Mouse (Mus musculus) mouse embryonic stem cell (cell line): ENCODE data around the gene Ift81.

Experiments used
- in situ Hi-C, 2 experiments: fragments of 300-500 bp; cut with MboI; formaldehyde crosslinking; loops; 1 replicate in 1 of 2; 3 replicates in 1 of 2; pipeline ENCODE4 v1.14.3; 2019 to 2020; ENCODE audit warnings: low sequenced_read_pairs in 2 of 2, low pct_unique_long_range_greater_than_20kb in 1 of 2, mixed read lengths in 1 of 2; ENCODE audit not compliant: unreplicated experiment in 1 of 2

Ift81 gene

DNA sequence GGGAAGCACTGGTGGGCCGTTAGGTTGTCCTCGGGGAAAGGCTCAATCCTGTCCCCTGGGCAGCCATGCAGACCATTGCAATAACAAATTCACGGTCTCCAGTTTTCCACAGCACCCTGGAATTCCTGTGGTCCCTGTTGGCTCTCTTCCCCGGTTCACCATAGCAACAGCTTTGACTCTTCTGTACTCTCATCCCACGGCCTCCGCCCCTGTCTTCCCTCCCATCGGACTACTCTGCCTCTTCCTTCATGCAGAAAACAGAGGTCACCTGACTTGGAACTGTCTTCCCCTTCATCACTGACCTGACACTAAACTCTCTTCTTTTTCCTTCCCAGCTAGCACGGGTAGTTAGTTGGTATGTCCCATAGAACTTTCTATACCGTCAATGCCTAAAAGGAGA lies 22.0 kb upstream of the Ift81 start:
- in situ Hi-C loops = no loop called here

DNA sequence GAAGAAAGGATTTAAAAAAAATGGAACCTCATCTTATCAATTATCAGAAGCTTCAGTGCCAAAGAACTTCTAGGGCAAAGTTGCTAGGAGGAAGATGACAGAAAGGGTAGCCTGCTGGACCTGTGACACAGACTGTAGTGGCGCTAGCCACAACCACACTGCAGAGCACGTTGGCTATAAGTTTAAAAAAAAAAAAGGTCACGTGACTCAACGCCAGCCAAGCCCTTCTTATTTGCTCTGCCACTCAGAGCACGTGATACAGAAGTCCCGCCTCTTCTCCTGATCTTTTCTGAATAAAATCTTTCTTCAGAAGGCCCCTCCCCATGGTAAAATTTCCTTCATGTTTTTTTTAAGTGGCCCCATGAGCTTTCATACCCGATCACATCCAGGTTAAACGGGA lies 20.9 kb upstream of the Ift81 start:
- in situ Hi-C loops = no loop called here

DNA sequence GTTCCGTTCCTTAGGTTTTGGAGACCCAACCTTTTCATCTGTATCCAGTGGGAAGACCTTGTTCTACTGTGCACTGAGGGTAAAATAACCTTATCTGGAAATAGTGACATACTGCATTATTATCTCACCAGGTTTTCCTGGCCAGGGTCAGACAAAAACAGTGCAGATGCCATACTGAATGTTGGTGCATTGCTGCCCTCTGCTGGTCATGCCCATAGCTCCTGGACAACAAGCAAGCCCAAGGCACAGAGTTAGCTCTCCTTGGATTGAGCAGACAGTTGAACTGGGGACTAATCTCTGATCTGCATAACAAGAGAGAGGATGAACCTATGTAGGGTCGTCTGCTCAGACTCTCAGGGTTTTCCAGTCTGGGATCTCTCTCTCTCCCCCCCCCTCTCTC lies 12.9 kb upstream of the Ift81 start:
- in situ Hi-C loops = loop anchor here (10.0 kb wide), 2 partner anchors 202 to 222 kb away; partner anchors contain the start of gene Anapc7 (in 1 of the 2)

DNA sequence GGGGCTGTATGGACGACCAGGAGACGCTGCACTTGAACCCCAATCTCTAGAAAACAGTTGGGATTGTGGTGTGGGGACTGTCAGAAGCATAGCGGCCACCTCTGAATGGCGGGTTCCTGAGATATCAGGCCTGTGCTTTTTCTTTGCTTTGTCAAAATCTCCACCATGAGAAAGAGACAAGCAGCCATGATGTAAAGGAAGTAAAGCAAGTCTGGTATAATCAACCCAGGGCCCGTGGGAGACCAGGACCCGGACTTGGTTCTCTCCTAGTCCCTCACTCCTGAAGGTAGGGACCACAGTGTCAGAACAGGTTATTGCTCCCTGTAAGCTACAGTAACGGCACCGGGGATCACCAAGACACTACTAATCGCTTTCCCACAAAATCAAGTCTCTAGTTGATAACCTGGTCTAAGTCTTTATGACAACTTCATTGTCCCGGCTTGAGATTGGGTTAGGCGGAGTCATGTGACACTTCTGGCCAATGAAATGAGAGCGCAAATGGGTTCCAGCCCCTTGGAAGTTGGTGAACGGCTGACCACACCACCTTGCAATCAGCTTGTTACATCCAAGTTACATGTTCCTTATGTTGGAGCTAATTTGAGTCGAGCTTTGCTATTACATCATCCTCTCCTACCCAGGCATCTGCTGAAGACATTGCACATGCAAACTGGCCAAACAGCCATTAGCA lies 11.4 kb upstream of the Ift81 start:
- in situ Hi-C loops = loop anchor here (10.0 kb wide), 2 partner anchors 201 to 221 kb away; partner anchors contain the start of gene Anapc7 (in 1 of the 2)

DNA sequence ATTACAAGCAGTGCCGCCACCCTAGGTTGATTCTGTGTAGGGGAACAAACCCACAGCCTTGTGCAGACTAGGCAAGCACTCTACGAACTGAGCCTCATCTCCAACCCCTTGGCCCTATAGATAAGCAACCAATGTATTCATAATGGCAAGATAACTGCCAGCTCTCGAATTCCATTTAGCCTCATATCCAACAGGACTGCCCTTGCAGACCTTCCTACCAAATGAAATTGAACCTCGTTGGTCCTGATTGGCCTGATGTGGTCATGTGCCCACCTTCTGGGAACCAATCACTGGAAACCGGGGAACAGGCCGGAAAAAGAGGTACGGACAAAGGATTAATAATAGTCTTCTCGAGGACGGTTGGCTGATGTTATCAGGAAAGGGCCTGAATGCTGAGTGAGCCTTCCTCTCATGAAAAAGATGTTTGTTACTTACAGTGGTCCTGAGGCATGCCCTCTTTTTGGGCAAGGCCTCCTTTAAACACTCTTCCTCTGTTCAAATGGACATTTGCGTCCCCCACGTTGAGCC lies 10.7 kb upstream of the Ift81 start:
- in situ Hi-C loops = loop anchor here (10.0 kb wide), 2 partner anchors 200 to 220 kb away; partner anchors contain the start of gene Anapc7 (in 1 of the 2)

DNA sequence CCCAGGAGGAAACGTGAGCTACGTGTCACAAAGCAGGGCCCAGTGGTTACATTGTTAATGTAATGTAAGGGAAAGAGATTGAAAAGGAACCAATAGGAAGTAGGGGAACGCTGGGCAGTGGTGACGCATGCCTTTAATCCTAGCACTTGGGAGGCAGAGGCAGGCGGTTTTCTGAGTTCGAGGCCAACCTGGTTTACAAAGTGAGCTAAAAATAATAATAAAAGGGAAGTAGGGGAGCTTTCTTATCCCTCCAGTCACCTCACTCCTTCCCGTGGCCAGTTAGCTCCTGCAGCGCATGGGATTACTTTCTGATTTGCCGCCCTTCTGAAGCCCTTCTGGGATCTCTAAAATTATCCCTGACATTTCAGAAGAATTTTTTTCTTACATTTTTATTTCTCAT lies 9.5 kb upstream of the Ift81 start:
- in situ Hi-C loops = loop anchor here (10.0 kb wide), 2 partner anchors 199 to 219 kb away; partner anchors contain the start of gene Anapc7 (in 1 of the 2)

DNA sequence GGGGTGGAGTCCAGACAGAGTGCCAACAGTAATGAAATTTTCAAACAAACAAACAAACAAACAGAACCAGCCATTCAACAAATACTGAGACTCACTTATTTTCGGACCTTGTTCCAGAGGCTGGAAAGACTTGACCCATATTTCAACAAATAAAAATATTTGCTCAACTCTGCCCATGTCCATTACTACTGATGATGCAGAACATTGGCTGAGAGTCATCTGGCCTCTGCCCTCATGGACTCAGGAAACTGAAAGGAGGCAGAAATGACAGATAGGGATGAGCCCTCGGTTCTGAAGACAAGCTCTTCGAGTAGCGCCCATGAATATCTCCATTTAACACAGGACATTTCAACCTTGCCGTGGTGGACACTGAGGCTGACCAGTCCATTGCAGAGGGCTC lies 8.2 kb upstream of the Ift81 start:
- in situ Hi-C loops = loop anchor here (10.0 kb wide), 2 partner anchors 198 to 218 kb away; partner anchors contain the start of gene Anapc7 (in 1 of the 2)

DNA sequence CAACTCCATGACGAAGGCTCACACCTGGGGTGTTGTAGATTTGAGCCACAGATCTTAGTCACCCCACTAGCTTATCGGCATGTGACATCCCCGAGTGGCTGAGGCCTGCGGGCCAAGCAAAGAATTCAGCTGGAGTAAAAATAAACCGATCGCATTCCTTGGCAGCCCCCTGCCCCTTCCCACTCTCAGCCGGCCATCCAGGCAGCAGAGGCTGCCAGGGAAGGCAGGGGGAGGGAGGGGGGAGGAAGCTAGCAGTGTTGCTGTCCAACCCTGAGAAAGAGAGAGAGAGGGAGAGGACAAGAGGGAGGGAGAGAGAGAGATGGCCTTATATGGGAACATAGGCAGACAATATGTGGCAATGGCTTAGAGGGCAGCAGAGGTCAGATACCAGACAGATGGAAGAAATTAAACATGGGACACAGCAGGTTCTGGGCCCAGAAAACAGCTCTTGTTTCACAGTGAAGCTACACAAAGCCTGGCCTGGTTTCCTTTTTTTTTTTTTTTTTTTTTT lies 7.1 kb upstream of the Ift81 start:
- in situ Hi-C loops = loop anchor here (10.0 kb wide), 2 partner anchors 197 to 217 kb away; partner anchors contain the start of gene Anapc7 (in 1 of the 2)

DNA sequence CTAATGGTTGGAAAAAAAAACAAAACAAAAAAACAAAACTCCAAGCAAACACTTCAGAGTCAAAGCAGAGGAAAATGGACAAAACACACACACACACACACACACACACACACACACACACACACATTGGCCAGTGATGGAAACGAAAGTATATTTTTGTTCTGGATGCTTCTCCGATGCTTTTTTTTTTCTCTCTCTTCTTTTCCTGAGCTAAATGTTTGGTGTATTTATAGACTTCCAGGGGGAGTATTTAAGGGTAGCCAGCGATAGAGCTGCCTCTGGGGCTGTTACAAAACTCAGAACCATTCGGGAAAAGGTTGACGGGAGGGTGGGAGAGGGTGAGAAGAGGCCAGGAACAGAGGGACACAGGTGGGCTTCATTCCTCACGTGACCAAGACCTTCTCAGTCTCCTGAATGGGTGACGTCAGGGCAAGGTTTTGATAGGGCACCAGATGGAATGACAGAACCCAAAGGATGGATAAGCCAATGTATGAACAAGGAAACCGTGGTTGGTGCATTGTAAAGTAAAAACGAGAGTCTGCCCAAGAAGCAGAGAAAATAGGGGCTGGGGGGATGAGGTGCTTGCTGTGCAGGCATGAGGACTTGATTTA lies 5.5 kb upstream of the Ift81 start:
- in situ Hi-C loops = loop anchor here (10.0 kb wide), 2 partner anchors 195 to 215 kb away; partner anchors contain the start of gene Anapc7 (in 1 of the 2)

DNA sequence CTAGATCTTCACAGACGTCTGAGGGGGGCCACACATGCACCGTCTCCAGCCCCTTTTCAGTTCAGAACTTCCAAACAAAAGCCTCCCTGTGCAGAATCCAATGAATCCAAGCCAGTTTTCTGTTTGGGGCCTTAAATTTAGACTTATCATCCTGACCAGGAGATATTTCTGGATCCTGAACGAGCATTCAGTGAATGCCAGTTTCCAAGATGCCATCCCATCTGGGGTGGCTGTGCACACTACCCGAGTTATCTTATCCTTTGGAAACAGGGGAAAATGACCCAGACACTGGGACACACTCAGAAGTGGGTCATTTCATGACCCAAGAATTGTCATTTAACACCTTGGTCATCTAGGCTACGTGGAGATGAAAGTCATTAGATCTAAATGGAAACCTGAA lies 3.4 kb upstream of the Ift81 start:
- in situ Hi-C loops = no loop called here

DNA sequence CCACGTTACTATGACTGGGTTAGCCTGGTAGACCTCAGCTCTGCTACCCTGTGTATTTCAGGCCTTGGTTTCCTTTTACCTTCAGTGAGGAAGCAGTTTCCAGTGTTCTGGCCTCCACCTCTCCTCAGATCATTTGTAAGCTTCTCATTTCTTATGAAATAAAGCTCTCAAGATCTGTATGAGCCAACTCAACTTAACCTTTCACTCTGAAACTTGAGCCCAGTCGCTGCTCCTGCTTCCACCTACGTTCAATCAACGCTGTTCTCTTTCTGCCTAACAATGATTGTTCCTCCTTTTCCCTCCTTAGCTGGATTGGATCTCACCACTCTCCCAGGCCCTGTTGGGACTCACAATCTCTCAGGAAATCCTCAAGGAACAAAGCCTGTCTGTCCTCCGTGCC lies 2.7 kb downstream of the Ift81 start:
- in situ Hi-C loops = no loop called here

DNA sequence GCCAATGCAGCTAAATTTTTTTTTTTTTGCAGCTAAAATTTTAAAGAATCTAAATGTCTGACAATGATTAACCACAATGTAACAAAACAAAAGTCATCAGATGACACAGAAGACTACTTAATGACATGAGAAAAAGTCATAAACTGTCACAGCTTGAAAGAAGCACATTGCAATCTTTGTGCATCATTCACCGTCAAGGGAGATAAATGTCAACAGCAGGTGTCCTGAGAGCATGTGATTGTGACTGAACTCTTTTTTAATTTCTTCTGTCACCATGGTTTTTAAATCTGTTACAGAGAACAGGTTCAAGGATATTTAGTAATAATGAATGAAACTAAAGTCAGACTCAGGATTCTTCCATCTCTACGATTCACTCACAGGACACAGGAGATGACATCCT lies 9.4 kb downstream of the Ift81 start:
- in situ Hi-C loops = no loop called here

DNA sequence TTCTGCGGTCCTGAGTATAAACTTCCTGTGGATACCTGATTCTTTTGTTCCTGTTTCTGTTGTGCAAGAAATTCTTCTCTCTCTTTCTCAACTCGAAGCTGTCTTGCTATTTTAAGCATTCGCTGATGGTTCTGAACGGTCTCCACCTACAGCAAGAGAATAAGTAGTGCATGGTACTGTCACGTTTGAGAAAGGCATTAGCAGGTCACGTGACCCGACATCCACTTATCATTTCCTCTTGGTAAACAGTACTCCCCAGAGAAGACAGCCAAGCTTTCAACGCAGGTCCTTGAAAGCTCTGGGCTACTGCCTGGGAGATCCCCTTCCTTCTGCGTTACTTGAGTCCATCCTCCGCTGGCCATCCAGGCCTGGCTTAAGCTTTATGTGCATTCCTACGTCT lies 12.1 kb downstream of the Ift81 start:
- in situ Hi-C loops = no loop called here

DNA sequence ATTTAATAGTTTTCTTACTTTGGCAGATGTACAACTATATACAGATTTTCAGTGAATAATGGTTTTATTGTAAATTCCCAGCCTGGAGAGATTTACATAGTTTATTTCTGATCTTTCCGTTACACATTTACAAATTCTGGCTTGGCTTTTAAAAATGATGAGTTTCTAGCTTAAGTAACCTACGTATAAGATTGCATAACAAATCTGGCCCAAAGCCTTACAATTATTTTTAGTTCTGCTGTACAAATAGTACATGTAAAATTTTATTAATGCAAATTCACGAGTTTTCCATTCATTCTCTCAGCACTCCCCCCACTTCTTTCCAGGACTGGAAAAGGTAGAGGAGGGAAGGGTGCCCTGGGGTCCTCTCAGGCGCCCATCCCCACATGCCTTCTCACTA lies 18.8 kb downstream of the Ift81 start:
- in situ Hi-C loops = no loop called here

DNA sequence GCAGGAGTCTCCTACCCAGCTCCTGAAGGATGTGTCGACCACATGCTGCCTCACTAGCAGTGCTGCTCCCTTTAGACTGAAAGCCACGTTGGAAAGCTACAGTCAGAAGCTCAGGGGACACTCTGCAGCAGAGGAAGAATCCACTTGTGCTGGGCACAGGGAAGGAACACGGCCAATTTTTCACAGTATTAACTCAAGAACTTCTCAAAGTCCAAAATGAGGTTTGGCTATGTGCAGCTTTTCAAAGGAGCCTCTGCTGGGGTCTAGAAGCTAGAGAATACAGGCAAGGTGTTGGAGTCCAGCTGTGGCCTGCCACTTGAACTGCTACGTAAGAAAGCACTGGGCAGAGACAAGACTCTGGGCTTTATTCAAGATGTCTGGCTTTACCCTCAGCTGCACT lies 24.4 kb downstream of the Ift81 start:
- in situ Hi-C loops = no loop called here

DNA sequence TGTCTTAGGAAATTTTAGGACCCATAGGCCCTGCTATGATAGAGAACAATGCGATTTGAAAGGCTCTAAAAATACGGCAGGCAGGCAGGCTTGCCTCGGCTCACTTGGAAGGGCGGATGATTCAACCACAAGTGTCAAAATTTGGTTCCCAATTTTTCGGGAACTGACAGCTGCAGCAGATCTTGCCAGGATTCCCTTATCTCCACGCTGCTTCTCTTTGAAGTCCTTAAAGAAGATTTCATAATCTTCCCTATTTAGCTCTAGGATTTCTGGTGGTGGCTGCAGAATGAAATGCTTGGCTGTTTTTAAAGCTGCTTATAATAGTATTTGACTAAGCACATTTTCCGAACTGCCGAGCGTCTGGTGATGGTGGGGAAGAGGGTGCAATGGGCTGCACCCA lies 28.8 kb downstream of the Ift81 start:
- in situ Hi-C loops = no loop called here

DNA sequence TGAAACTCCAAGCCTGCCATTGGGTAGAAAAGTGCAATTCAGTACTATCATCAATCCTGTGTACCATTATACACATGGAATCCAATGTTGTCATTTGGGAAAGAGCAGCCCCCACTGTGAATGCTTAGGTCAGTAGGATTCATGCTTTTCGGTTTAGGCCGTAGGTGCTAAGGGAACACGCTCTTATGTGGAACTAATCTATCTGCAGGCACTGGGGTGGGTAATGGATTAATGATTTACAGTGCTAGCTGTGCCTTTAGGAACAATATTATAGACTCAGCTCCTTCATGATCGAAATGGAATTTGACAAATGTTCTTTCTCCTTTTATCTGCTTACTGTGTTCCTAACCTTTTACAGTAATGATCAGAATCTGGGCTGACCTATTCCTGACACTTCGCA lies 30.2 kb downstream of the Ift81 start:
- in situ Hi-C loops = no loop called here

DNA sequence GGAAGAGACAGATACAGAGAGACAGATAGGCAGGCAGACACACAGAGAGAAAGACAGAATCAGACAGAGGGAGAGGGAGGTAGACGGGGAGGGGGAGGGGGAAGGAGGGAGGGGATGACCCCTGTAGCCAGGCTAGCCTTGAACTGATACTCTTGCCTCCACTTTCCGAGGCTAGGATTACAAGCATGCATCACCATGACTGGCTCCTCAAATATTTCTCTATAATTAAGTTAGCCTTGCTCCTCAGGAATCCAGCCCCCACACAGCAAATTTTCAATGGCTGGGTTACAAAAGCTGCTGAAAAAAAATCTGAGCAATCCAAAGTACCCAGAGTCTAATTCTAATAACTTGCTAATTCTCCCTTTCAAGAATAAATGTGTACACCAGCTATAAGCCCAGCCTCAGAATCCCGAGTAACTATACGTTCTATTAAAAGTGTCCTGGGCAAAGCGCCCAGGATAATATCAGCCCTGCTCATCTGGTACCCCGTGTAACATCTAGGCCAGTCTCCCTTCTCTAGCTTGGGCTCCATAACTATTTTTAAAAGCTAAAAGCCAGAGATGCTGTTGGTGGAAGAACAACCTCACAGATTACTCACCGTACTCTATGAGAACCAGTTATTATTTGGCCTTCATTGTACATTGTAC lies 37.5 kb downstream of the Ift81 start:
- in situ Hi-C loops = no loop called here

DNA sequence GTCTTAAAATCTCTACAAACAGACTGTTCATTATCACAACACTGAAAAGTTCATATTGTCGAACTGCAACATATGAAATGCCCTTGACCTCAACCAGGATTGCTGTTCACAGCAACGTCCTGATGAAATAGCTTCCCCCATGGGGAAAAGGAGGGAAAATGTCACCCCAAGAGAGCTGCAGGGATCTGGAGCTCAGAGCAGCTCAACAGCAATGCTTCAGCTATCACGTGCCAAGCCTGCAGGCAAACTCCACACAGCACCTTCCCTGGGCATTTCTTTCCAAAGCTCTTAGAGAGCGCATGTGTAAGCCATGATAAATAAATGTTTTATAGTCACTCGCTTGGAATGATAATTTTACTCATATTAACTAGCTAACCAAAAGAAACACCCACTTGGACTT lies 42.3 kb downstream of the Ift81 start:
- in situ Hi-C loops = no loop called here
